Mouse (Mus musculus) left cerebral cortex, adult 6 months (tissue): ENCODE measurements around the gene Dhdh. TPM values are rescaled to one million over a fixed set of nuclear protein-coding genes. Genes with fewer than 3 reads are reported as not detected.

ENCODE experiments used
- long read RNA-seq, 2 experiments: library from polyadenylated mRNA; unstranded; transcript quantifications; one replicate each; pipeline ENCODE4 v2.0.0; 2019 to 2020
- polyA plus RNA-seq: library from polyadenylated mRNA; unstranded; fragments of <200 nt; fragmentation: Nextera tagmentation; gene quantifications from 2 replicates; pipeline ENCODE4 v1.2.3, GENCODE M21; 2021

Dhdh gene
- 3.8 TPM in 2 replicates for polyA plus RNA-seq
- long read RNA-seq, experiment 1, full-length matches to known transcripts, result 8 of 11 reads
- long read RNA-seq, experiment 1, partial matches to known transcripts, result 0 of 11 reads
- long read RNA-seq, experiment 1, other reads (novel, unspliced or antisense), result 3 of 11 reads
- long read RNA-seq, experiment 2, full-length matches to known transcripts, result 2 of 10 reads
- long read RNA-seq, experiment 2, partial matches to known transcripts, result 0 of 10 reads
- long read RNA-seq, experiment 2, other reads (novel, unspliced or antisense), result 8 of 10 reads

DNA sequence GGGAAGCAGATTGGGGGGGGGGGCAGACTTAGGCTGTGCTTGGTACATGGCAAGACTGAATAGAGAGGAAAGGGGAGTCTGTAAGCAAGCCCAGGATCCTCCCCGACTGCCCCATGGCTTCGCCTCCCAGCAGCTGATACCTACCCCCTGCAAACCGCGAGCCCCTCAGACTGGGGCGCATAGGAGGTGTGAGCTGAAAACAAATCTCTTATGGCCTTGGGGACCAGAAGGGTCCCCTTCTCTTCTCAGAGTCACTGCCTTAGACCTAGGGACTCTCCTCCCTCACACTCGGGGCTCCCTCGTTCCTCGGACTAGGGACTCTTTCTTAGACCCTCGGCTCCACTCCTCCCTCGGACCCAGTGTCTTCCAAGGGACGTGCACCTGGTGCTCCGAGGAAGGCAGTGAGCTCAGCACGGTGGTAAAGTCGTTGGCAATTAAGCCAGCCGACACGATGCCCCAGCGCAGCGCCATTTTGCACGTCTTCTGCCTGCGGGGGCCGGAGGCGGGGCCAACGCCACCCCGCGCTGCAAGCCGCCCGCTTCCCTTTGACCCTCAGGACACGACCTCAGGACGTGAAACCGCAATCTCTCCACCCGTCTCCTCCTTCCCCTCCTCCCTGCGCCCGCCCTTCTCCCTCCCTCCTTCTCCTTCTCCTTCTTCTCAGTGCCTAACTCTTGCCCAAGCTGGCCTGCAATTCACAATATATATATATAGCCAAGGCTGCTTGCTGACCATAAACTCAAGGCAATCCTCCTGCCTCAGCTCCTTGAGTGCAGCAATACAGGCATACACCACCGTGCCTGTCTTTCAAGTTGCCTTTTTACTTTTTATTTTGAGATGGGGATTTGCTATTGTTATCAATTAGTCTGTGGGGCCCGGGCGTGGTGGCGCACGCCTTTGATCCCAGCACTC is at the start of gene Dhdh:
TSS of gene Dhdh (minus strand) at position 513 of the 912 bp plus-strand sequence.

DNA sequence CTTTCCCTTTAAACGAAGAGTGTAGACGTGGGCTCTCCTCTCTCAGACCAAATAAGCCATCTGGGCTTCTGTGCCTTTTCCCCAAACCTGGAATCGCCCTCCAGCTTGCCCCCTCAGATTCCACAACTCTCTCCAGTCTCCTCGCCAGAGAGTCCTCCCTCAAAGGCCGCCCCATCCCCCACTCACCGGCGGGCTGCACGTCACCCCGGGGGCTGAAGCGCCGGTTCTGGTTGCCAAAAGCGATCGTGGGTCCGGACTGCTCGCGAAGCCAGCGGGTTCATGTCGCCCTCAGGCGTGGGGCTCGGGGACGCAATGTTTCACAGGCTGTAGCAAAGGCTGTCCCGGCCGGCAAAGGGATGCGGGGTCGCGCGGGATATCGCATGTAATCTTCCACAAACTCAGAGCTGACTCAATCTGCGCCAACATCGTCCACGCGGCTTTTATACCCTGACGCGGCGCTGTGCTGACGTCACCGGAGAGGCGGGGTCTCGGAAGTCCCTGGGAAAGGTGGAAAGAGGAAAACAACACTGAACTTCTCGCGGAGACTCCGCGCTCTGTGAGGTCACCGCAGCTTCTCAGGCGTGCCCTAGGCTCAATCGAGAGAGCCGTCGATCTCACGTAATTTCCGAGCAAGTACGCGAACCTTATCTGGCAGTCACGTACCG is 37.3 kb upstream of the Dhdh start, which contains the start of the genes Ppp1r15a and Plekha4:
TSS of gene Ppp1r15a (minus strand) at position 460 of the 665 bp plus-strand sequence.
TSS of gene Plekha4 (plus strand) at position 522 of the 665 bp plus-strand sequence.

DNA sequence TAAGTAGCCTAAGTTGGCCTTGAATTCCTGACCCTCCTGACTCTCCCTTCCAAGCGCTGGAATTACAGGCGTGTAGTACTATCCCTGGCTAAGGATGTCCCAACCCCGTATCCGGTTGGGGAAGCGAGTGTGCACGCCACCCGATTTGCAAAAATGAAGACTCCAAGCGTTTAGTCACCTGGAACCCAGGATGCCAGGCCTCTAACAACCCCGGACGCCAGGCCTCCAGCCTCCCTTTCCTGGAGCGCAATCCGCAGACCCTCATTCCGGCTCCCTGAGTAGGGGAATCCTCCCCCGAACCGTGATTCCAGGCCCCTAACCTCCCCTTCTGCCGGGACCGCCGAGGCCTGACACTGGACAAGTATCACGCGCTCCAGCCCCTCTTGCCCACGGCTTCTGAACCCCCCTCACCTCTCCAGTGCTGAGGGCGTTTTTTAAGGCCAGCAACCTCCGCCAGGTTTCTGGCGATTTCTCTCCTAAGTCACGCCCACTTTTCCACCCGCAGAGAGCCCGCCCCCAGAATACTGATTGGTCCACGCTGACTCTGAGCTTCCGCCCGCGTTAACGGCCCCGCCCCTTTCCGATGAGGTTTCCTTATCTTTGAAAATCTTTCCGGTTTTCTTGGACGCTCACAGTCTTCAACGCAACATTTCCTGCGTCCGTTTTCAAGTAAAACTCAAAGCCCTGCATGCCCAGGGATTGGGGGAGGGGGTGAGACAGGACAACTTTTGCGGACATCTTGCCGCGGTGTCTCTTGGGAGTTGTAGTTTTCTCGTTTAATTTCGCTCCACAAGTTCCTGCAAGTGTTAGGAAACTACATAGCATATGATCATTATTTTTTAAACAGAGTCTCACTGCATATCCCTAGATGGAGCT is 21.5 kb upstream of the Dhdh start, which contains the start of gene Nucb1:
TSS of gene Nucb1 (minus strand) at position 495 of the 876 bp plus-strand sequence.

DNA sequence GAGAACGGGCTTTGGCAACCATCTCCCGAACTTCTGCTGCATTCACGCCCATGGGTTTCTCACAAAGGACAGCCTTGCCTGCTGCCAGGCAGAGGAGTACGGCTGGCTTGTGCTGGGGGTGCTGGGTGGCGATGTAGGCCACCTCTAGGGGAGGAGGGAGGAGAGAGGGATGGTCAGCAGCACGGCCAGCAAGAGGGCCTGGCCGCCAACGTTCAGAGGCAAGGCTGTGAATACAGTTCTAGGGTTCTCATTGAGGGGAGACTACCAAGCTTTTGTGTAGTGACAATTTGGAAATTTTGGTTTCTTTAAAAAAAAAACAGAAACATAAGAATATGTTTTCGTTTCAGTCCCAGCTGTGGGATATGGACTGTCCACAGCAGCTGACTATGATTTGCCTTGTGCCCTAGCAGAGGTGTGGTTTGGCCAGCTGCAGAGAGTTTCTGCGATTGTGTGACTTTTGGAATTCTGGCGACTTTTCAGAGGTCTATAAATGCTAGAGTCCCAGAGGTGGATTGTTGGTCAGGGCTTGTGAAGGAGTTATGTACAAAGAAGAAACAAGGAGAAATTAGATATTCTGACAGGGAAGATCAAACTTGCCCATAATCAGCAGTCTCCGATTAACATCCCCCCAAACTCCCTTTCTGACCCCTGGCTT is 1.7 kb downstream of the Dhdh start, which contains the start of gene Gm45808:
TSS of gene Gm45808 (minus strand) at position 51 of the 655 bp plus-strand sequence.

DNA sequence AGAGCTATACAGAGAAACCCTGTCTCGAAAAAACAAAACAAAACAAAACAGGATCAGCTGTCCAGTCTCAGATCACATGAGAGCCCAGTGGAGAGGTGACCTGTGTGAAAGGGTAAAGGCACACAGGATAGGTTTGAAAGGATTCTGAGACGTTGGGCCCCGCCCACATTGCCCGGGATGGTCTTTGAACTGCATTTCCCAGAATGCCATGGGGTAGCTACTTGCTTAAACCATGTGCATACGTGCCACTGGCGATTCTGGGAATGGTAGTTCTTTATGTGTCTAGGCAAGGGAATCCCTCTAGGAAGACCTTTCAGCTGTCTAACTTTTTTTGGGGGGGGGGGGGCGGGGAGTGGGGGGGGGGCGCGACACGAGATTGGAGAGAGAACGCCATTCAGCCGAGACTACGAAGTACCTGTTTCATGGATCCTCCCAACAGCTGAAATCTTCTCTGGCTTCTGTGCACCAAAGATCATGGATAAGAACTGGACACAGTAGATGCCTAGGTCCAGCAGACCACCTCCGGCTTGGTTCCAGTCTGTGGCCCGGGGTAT is 7.2 kb downstream of the Dhdh start, which contains the start of gene Tulp2:
TSS of gene Tulp2 (plus strand) at position 504 of the 554 bp plus-strand sequence.

DNA sequence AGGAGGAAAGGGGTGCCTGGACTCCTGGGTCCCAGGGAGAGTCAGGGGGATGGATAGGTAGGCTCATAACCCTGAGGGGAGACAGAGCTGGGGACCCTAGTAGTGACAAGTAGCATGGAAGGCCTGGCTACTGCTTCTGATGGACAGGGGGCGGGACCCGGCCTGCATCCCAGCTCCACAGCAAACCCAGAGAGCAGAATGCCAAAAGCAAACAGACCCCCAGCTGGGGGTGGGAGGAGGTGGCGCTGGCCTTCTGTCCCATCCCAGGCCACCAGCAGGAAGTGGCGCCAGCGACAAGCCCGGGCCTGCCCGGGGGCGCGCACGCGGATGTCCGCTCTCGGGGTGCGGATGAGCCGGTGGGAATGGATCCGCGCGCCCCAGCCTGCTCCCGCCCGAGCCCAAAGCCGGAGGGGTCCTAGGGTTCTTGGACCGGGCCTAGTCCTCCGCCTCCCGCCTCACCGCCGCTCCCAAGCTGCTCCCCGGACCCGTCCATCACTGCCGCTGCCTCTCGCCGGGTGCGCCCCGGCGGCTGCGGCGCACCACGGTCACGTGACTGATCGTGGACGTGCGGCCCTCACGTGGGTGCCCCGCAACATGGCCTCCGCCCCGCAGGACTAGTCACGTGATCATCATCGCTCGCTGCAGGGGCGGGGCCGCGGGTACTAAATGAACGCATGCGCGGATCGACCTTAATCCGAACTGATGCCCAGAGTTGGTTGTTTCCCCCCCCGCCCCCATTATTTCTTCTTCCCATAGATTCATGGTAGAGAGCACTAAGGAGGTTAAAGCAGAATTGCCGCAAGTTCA is 22.1 kb downstream of the Dhdh start, which contains the start of gene Bax:
TSS of gene Bax (minus strand) at position 616 of the 807 bp plus-strand sequence.

DNA sequence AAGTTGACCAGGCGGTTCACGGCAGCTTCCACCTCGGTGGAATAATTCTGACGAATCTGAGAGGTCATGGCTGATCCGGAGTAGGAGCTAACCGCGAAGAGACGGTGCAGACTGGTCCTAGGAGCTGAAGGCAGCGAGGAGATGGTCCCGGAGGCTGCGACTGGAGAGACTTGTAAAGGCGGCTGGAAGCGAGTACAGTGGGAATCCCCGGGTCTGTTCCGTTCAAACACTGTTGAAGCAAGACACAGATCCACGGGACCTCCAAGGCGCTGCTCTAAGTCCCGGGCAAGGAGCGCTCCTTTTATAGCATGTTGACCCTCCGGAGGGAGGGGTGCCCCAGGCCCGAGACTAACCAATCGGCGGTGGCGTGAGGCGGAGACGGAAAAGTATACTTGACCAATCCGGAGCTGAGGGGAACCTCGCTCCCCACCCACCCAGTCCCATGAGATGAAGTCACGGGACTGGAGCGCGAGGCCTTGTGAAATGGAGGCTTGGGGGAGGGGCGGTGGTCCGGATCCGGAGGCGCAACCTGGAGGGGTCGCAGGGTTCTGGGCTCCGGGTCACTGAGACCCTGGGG is 29.0 kb downstream of the Dhdh start, which contains the start of gene Ftl1:
TSS of gene Ftl1 (minus strand) at position 321 of the 577 bp plus-strand sequence.

DNA sequence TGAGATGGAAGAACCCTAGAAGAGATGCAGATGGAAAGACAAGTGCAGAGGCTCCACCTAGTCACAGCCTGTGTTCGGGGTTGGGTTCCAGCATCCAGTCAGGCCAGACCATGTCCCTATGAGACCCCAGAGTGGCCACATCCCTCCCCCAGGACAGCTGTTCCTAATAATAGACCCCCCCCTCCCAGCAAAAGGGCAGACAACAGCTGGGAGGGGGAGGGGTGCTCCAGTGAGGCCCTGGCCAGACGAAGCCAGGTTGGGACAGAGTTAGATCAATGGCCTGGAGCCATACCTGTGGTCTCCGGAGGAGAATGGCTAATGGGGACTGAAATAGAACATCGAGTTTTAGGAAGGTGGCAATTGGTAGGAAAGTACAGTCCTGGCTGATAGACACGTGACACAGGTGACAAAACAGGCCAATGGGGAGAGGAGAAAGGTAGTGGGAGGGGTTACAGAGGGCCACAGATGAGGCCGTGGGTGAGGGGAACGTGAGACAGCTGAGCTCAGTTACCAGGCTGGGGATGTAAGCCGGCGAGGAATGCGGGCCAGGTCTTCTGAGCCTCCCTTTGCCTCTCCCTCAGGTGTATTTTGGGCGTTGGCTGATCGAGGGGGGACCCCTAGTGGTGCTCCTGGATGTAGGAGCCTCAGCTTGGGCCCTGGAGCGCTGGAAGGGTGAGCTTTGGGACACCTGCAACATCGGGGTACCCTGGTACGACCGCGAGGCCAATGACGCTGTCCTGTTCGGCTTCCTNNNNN is 50.9 kb downstream of the Dhdh start, which contains the start of gene Ruvbl2:
TSS of gene Ruvbl2 (minus strand) at position 576 of the 756 bp plus-strand sequence.

DNA sequence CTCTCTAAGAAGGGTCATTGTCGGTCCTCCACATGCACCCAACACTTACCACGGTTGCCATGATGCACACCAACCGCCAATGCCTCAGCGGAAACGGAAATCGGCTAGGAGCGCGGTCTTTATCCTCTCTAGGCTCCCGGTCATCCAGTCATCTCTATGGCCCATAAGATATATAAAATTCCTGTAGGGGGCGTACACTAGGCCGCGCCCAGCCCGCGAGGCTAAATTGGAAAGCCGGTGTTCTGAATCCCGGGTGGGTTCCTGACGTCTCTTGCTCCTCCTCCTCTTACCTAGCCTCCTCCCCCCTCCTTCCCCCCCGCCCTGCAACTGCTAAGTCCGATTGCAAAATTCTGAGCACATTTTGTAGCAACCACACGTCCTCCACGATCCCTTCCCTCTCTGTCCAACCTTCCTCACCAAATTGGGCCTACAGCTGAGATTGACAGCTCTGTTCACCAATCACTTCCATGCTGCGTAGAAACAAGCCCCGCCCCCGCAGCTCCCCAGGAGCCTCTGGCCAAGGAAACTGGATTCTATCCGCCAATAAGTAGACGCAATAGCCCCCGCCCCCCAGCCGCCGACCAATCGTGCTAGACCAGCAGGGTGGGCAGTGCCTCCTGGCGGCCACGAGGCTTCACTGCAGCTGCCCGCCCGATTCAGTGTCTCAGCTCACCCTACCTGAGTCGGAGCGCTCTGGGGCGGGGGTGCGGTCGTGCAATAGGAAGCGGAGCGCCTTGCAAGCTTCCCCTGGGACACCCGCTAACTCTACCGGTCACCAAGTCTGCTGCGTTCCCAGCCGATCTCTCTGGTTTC is 54.2 kb downstream of the Dhdh start, which contains the start of gene Gys1:
TSS of gene Gys1 (plus strand) at position 642 of the 813 bp plus-strand sequence.

Other genes starting within 250 kb of the Dhdh start
- gene Cd37, start 249.7 kb downstream of the Dhdh start, polyA plus RNA-seq, result 9.9 and 10.6 TPM in 2 replicates
- 1.1 and 1.6 TPM in 2 replicates for gene Slc6a16, start 247.7 kb downstream of the Dhdh start, polyA plus RNA-seq
- not detected in 2 replicates for gene Slc6a21, start 211.3 kb downstream of the Dhdh start, polyA plus RNA-seq
- gene Trpm4, start 155.0 kb downstream of the Dhdh start, polyA plus RNA-seq, result 9.2 and 15.2 TPM in 2 replicates
- gene Hrc, start 153.5 kb downstream of the Dhdh start, polyA plus RNA-seq, result 0.05 and 0.11 TPM in 2 replicates
- gene Ppfia3, start 121.8 kb downstream of the Dhdh start, polyA plus RNA-seq, result 11.0 and 32.9 TPM in 2 replicates
- 270 and 272 TPM in 2 replicates for gene Lin7b, start 118.2 kb downstream of the Dhdh start, polyA plus RNA-seq
- gene Snrnp70, start 93.1 kb downstream of the Dhdh start, polyA plus RNA-seq, result 34.4 and 37.7 TPM in 2 replicates
- not detected in 2 replicates for gene Kcna7, start 83.2 kb downstream of the Dhdh start, polyA plus RNA-seq
- gene Ntf5, start 75.1 kb downstream of the Dhdh start, polyA plus RNA-seq, result 0.10 TPM in 1 of 2 replicates, not detected in the other
- 0.19 TPM in 1 of 2 replicates, not detected in the other for gene Lhb, start 68.0 kb downstream of the Dhdh start, polyA plus RNA-seq
- 8.9 and 9.1 TPM in 2 replicates for gene Gys1, start 54.0 kb downstream of the Dhdh start, polyA plus RNA-seq
- gene Ruvbl2, start 50.7 kb downstream of the Dhdh start, polyA plus RNA-seq, result 34.4 and 45.9 TPM in 2 replicates
- gene Ftl1, start 28.9 kb downstream of the Dhdh start, polyA plus RNA-seq, result 1,322 and 1,591 TPM in 2 replicates
- 94.9 and 121 TPM in 2 replicates for gene Bax, start 21.9 kb downstream of the Dhdh start, polyA plus RNA-seq
- gene Tulp2, start 6.9 kb downstream of the Dhdh start, polyA plus RNA-seq, result 0.08 and 0.17 TPM in 2 replicates
- not detected in 2 replicates for gene Gm45808, start 2.0 kb downstream of the Dhdh start, polyA plus RNA-seq
- gene Nucb1, start 21.6 kb upstream of the Dhdh start, polyA plus RNA-seq, result 48.4 and 64.7 TPM in 2 replicates
- gene Ppp1r15a, start 37.5 kb upstream of the Dhdh start, polyA plus RNA-seq, result 18.3 and 18.8 TPM in 2 replicates
- 3.8 and 7.2 TPM in 2 replicates for gene Plekha4, start 37.5 kb upstream of the Dhdh start, polyA plus RNA-seq
- 0.36 and 0.38 TPM in 2 replicates for gene Hsd17b14, start 66.1 kb upstream of the Dhdh start, polyA plus RNA-seq
- 6.9 and 8.4 TPM in 2 replicates for gene Bcat2, start 81.3 kb upstream of the Dhdh start, polyA plus RNA-seq
- 0.22 and 0.24 TPM in 2 replicates for gene Fgf21, start 126.7 kb upstream of the Dhdh start, polyA plus RNA-seq
- gene Fut1, start 128.5 kb upstream of the Dhdh start, polyA plus RNA-seq, result 0.06 and 0.07 TPM in 2 replicates
- gene Izumo1, start 133.0 kb upstream of the Dhdh start, polyA plus RNA-seq, result not detected in 2 replicates
- gene Rasip1, start 138.7 kb upstream of the Dhdh start, polyA plus RNA-seq, result 1.8 and 2.5 TPM in 2 replicates
- 0.89 and 2.4 TPM in 2 replicates for gene Mamstr, start 151.2 kb upstream of the Dhdh start, polyA plus RNA-seq
- gene Fut2, start 177.6 kb upstream of the Dhdh start, polyA plus RNA-seq, result 0.06 and 0.09 TPM in 2 replicates
- 6.5 and 9.8 TPM in 2 replicates for gene Ntn5, start 195.2 kb upstream of the Dhdh start, polyA plus RNA-seq
- 0.26 and 0.38 TPM in 2 replicates for gene Sec1, start 205.6 kb upstream of the Dhdh start, polyA plus RNA-seq
- 74.9 and 93.1 TPM in 2 replicates for gene Car11, start 211.0 kb upstream of the Dhdh start, polyA plus RNA-seq
- 30.2 and 130 TPM in 2 replicates for gene Dbp, start 216.3 kb upstream of the Dhdh start, polyA plus RNA-seq
- gene Rpl18, start 226.7 kb upstream of the Dhdh start, polyA plus RNA-seq, result 335 and 337 TPM in 2 replicates
- 4.9 and 10.6 TPM in 2 replicates for gene Sphk2, start 229.2 kb upstream of the Dhdh start, polyA plus RNA-seq
- gene Fam83e, start 232.4 kb upstream of the Dhdh start, polyA plus RNA-seq, result 0.08 and 0.22 TPM in 2 replicates
- gene Spaca4, start 237.0 kb upstream of the Dhdh start, polyA plus RNA-seq, result not detected in 2 replicates